Mouse (Mus musculus): ENCODE measurements around the gene AI481877. TPM values are rescaled to one million over a fixed set of nuclear protein-coding genes. Genes with fewer than 3 reads are reported as not detected.

Gene AI481877
- polyA plus RNA-seq, 1 experiment from 2014 or later, result not detected

- H3K36me3 ChIP-seq (ENCODE audit: poor library complexity, severe bottlenecking), result peaks cover 16% of the 10 kb centered on the region
- no peaks in the 10 kb centered on the region for H3K9me3 ChIP-seq (replicated peaks)
- H3K27ac ChIP-seq, result no peak overlapping the region
- H3K4me3 ChIP-seq, result no peak overlapping the region
- 91% methylated on average over 6 of the region's 6 CpGs for WGBS
- H3K9ac ChIP-seq, result no peak overlapping the region
- no peaks in the 10 kb centered on the region for H3K27me3 ChIP-seq
- ATAC-seq, result no peak
- H3K4me2 ChIP-seq, result no peak overlapping the region
- no peaks in the 10 kb centered on the region for H3K4me1 ChIP-seq
Observed at GRCm38 (mm10) chr4:59043891-59044290, 94.9 kb downstream of the AI481877 start.

GRCm38 (mm10) chr4:59043074-59043473 lies 95.7 kb downstream of the AI481877 start:
- no peak overlapping the region for H3K9ac ChIP-seq

GRCm38 (mm10) chr4:59040397-59041287 lies 98.1 kb downstream of the AI481877 start:
- 93% methylated on average over 11 of the region's 11 CpGs for WGBS
- H3K9me3 ChIP-seq (replicated peaks), result no peaks in the 10 kb centered on the region
- H3K4me2 ChIP-seq, result no peak overlapping the region
- no peaks in the 10 kb centered on the region for H3K27me3 ChIP-seq
- ATAC-seq, result no peak
- H3K36me3 ChIP-seq (ENCODE audit: poor library complexity, severe bottlenecking), result peaks cover 16% of the 10 kb centered on the region
- H3K4me3 ChIP-seq, result no peak overlapping the region
- H3K4me1 ChIP-seq, result peaks cover 11% of the 10 kb centered on the region; the same call in 1 of the 2 replicates
- H3K27ac ChIP-seq, result no peak overlapping the region
- no peak overlapping the region for H3K9ac ChIP-seq

More at GRCm38 (mm10) chr4:59043074-59043473, 95.7 kb downstream of the AI481877 start:
- WGBS, result 95% methylated on average over 5 of the region's 5 CpGs
- Histone ChIP-seq H3K4me3 (no peak overlapping the region), H3K9me3 (replicated peaks) (no peaks in the 10 kb centered on the region), H3K27ac (no peak overlapping the region), H3K27me3 (no peaks in the 10 kb centered on the region), H3K4me2 (no peak overlapping the region), H3K36me3 (ENCODE audit: poor library complexity, severe bottlenecking) (peaks cover 16% of the 10 kb centered on the region), H3K4me1 (no peaks in the 10 kb centered on the region)
- no peak for ATAC-seq

GRCm38 (mm10) chr4:59037525-59037924 lies 101.3 kb downstream of the AI481877 start:
- ATAC-seq, result no peak

GRCm38 (mm10) chr4:59036490-59037127 lies 102.2 kb downstream of the AI481877 start:
- WGBS, result 47% methylated on average over 13 of the region's 13 CpGs
- Histone ChIP-seq H3K9ac (no peak overlapping the region), H3K4me3 (no peak overlapping the region), H3K27me3 (no peaks in the 10 kb centered on the region), H3K36me3 (ENCODE audit: poor library complexity, severe bottlenecking) (peaks cover 13% of the 10 kb centered on the region), H3K4me2 (0 out of 2 replicates have a peak overlapping the region, but pooled peaks have one; percentile 65), H3K9me3 (replicated peaks) (no peaks in the 10 kb centered on the region), H3K27ac (no peak overlapping the region), H3K4me1 (peaks cover 12% of the 10 kb centered on the region; the same call in 1 of the 2 replicates)
- ATAC-seq, result 0 out of 2 replicates have a peak, but pooled peaks have one; percentile 22

More at GRCm38 (mm10) chr4:59037525-59037924, 101.3 kb downstream of the AI481877 start:
- Histone ChIP-seq H3K27me3 (no peaks in the 10 kb centered on the region), H3K4me3 (no peak overlapping the region), H3K4me1 (peaks cover 12% of the 10 kb centered on the region; the same call in 1 of the 2 replicates), H3K9ac (no peak overlapping the region), H3K27ac (no peak overlapping the region), H3K36me3 (ENCODE audit: poor library complexity, severe bottlenecking) (peaks cover 13% of the 10 kb centered on the region), H3K4me2 (no peak overlapping the region), H3K9me3 (replicated peaks) (no peaks in the 10 kb centered on the region)
- 93% methylated on average over 3 of the region's 3 CpGs for WGBS

- Histone ChIP-seq H3K4me1 (peaks cover 12% of the 10 kb centered on the region; the same call in 1 of the 2 replicates), H3K4me3 (peak overlapping the region; percentile 84), H3K4me2 (peak overlapping the region; percentile 65), H3K9me3 (replicated peaks) (no peaks in the 10 kb centered on the region), H3K27ac (peak overlapping the region; percentile 86), H3K9ac (peak overlapping the region; percentile 91), H3K27me3 (no peaks in the 10 kb centered on the region), H3K36me3 (ENCODE audit: poor library complexity, severe bottlenecking) (peaks cover 10% of the 10 kb centered on the region)
- 59% methylated on average over 18 of the region's 18 CpGs for WGBS
- ATAC-seq, result peak; percentile 13
Observed at GRCm38 (mm10) chr4:59035786-59036350, 102.9 kb downstream of the AI481877 start.

- ATAC-seq, result peak; percentile 93
- H3K9me3 ChIP-seq (replicated peaks), result no peaks in the 10 kb centered on the region
- H3K9ac ChIP-seq, result peak within 1 kb of the TSS; percentile 91
- H3K4me2 ChIP-seq, result peak within 1 kb of the TSS; percentile 65
- peaks cover 12% of the 10 kb centered on the region; the same call in 1 of the 2 replicates for H3K4me1 ChIP-seq
- H3K27ac ChIP-seq, result peak within 1 kb of the TSS; percentile 86
- H3K36me3 ChIP-seq (ENCODE audit: poor library complexity, severe bottlenecking), result peaks cover 4% of the 10 kb centered on the region
- WGBS, result 5% methylated on average over 71 of the region's 76 CpGs
- peak within 1 kb of the TSS; percentile 84 for H3K4me3 ChIP-seq
- H3K27me3 ChIP-seq, result no peaks in the 10 kb centered on the region
Observed at GRCm38 (mm10) chr4:59034918-59035785, 103.6 kb downstream of the AI481877 start, which contains the start of gene Gng10. TSS of gene Gng10 (plus strand) at chr4:59035088.

GRCm38 (mm10) chr4:59034325-59034917 lies 104.4 kb downstream of the AI481877 start:
- Histone ChIP-seq H3K27me3 (no peaks in the 10 kb centered on the region), H3K36me3 (ENCODE audit: poor library complexity, severe bottlenecking) (no peaks in the 10 kb centered on the region), H3K4me1 (peaks cover 12% of the 10 kb centered on the region; the same call in 1 of the 2 replicates), H3K4me3 (peak overlapping the region; percentile 84), H3K9me3 (replicated peaks) (no peaks in the 10 kb centered on the region), H3K4me2 (peak overlapping the region; percentile 65), H3K27ac (peak overlapping the region; percentile 86; the same call in 1 of the 2 replicates), H3K9ac (peak overlapping the region; percentile 91; the same call in 1 of the 2 replicates)
- ATAC-seq, result peak; percentile 27
- WGBS, result 66% methylated on average over 10 of the region's 10 CpGs

GRCm38 (mm10) chr4:59016922-59017321 lies 121.9 kb downstream of the AI481877 start:
- Histone ChIP-seq H3K4me2 (no peak overlapping the region), H3K27me3 (no peaks in the 10 kb centered on the region), H3K4me3 (no peak overlapping the region), H3K9ac (no peak overlapping the region), H3K36me3 (ENCODE audit: poor library complexity, severe bottlenecking) (peaks cover 31% of the 10 kb centered on the region), H3K4me1 (no peaks in the 10 kb centered on the region), H3K27ac (no peak overlapping the region), H3K9me3 (replicated peaks) (no peaks in the 10 kb centered on the region)
- ATAC-seq, result no peak
- 94% methylated on average over 2 of the region's 2 CpGs for WGBS

- no peak for ATAC-seq
- no peak overlapping the region for H3K4me3 ChIP-seq
Observed at GRCm38 (mm10) chr4:59015181-59015580, 123.6 kb downstream of the AI481877 start.

GRCm38 (mm10) chr4:59011446-59011845 lies 127.3 kb downstream of the AI481877 start:
- 85% methylated on average over 3 of the region's 3 CpGs for WGBS
- Histone ChIP-seq H3K9ac (no peak overlapping the region; the same call in 1 of the 2 replicates), H3K36me3 (ENCODE audit: poor library complexity, severe bottlenecking) (no peaks in the 10 kb centered on the region), H3K27me3 (no peaks in the 10 kb centered on the region), H3K4me3 (no peak overlapping the region), H3K4me2 (no peak overlapping the region), H3K27ac (no peak overlapping the region), H3K4me1 (no peaks in the 10 kb centered on the region), H3K9me3 (replicated peaks) (no peaks in the 10 kb centered on the region)
- ATAC-seq, result no peak

More at GRCm38 (mm10) chr4:59015181-59015580, 123.6 kb downstream of the AI481877 start:
- H3K27ac ChIP-seq, result no peak overlapping the region
- no peaks in the 10 kb centered on the region for H3K9me3 ChIP-seq (replicated peaks)
- no peaks in the 10 kb centered on the region for H3K4me1 ChIP-seq
- no peaks in the 10 kb centered on the region for H3K27me3 ChIP-seq
- H3K36me3 ChIP-seq (ENCODE audit: poor library complexity, severe bottlenecking), result peaks cover 20% of the 10 kb centered on the region
- no peak overlapping the region for H3K9ac ChIP-seq
- 89% methylated on average over 3 of the region's 3 CpGs for WGBS
- H3K4me2 ChIP-seq, result no peak overlapping the region
